Mouse (Mus musculus) left cerebral cortex, postnatal 10 days (tissue): ENCODE measurements at regions not wholly inside any gene's neighbourhood (a gene's known extent, or its start where the extent isn't known, plus 50 kb on each side); places are given as distances from the start of the nearest gene placed in this dataset.
"Not testable (repeated sequence)": the region's sequence is repeated elsewhere in the genome, so short reads cannot be mapped to it uniquely, and the experiment has no call there.

ENCODE experiments used
- DNase-seq, 2 experiments: peaks; one replicate each; pipeline ENCODE4 v3.0.0; 2021 to 2022; ENCODE audit warnings: low spot score in 2 of 2, mixed read lengths in 1 of 2; ENCODE audit errors: extremely low spot score in 1 of 2
- intact Hi-C: fragments of 180-260 bp; cut with DNase I; formaldehyde crosslinking; loops from one replicate; pipeline ENCODE4 v1.15.1; 2025

DNA sequence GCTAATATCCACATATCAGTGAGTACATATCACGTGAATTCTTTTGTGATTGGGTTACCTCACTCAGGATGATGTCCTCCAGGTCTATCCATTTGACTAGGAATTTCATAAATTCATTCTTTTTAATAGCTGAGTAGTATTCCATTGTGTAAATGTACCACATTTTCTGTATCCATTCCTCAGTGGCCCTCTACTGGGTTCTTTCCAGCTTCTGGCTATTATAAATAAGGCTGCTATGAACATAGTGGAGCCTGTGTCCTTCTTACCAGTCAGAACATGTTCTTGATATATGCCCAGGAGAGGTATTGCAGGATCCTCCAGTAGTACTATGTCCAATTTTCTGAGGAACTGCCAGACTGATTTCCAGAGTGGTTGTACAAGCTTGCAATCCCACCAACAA is 884.0 kb upstream of the Lrrc4c start:
- DNase-seq, intact Hi-C loops: not testable (repeated sequence)

DNA sequence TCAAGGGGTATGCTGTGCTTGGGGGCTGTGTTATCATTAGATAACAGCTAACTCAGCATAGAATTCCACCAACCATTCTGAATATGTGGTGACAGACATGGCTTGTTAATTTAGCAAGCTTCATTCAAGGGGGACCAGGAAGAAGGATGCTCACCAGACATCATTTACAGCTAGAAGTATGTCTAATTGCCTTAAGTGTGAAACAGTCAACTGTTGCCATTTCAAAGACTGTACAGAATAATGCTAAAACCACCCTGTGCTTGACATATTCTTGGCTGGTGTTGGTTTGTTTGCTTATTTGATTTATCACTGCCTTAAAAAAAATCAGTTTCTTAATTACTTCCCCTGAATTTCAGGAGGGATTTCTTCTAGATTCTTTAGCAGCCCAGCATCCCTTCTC is 877.0 kb upstream of the Lrrc4c start:
- DNase-seq, result no peak
- intact Hi-C loops, result no loop called here

DNA sequence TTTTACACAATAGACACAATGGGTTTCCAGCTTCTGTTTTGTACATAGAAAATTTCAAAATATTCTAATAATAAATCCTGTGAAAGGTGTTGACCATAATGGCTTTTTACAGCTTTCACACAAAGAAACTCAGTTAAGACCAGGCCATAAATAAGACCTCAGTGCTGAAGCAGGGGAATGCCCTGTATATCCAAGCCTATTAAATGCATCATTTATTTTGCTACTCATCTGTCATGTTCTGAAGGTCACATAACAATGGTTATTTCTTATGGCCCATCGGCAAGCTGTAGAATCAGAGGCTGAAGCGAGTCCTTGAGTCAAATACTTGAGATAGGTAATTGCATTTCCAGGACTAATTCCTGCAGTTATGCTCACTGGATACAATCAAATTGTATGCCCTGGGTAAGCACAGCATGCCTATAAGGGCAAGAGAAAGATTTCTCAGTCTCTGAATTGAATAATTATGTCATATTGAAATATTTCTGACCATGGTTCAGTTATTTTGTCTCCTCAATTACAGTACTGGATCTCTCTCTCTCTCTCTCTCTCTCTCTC is 874.6 kb upstream of the Lrrc4c start:
- intact Hi-C loops, result no loop called here
- no peak for DNase-seq

DNA sequence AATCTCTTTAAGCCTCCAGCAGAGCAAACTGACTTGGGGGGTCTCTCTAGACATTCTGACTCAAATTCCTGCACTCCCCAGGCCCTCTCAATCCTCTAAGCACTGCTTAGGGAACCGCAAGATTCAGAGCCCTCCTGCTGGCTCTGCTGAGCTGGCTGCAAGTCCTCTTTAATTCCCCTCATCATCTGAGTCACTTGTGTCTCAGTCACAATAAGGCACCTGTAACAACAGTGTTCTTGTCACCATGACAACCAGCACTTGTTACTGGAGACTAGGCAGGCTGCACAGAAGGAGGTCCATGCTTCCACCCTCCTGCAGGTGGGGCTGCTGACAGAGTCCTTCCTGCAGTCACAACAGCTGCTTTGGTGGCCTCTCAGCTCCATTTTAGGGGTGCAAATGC is 869.1 kb upstream of the Lrrc4c start:
- DNase-seq, result peak; percentile 5 to 19
- intact Hi-C loops, result no loop called here

DNA sequence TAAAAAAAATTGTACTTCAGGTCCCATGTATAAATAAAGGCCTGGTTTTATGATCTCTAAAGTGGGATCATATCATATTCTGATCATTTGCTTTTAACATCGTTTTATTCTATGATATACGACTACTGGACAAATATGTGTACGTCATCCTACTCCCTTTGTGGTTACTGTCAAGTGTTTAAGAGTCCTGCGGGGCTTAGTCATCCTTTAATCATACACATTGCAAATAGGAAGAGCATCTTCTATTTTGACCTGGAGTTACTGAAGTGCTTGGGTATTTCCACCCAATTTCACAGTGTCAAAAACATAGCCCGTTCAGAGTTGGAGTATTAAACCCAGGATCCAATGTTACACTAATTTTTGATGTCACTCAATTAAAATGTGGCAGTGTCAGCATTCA is 838.1 kb upstream of the Lrrc4c start:
- DNase-seq, result no peak
- intact Hi-C loops, result no loop called here

DNA sequence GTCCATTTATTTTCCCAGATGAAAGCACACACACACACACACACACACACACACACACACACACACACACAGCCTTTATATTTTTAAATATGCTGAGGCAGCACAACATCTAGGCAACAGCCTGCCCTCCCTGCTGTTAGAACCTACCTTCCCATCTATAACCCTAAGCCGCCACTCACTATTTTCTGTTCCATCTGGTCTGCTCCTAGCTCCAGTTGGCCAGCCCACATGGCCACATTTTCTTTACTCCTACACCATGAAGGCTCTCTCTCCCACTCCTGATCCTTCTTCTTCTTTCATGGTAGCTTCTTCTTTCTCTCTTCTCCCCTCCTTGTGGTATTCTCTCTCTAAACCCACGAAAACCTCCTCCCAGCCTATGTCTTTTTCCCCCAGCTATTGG is 834.6 kb upstream of the Lrrc4c start:
- no peak for DNase-seq

DNA sequence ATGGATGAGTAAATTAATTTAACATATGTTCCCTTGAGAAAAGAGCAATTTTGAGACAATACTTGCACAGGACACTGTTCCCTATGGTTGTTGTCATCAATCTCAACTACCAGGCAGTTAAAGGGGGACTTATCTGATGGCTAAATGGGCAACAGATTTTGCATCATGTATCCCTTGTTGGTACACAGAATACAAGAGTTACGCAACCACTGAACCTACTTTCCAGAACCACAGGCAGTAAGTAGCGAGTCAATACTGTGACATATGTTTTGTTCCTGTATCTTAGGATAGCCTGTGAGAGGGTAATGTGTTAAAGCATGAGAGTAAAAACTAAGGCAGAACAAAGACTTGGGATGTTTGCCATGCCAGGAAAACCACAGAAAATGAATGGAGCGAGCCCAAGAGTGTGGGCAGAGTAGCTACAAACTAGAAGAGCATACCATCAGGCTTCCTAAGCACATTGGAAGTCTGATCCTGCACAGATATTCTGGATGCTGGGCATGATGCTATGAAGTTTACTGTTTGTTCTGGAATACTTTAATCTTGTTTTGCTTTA is 830.3 kb upstream of the Lrrc4c start:
- intact Hi-C loops, result no loop called here
- DNase-seq, result no peak

More for the DNA sequence above, 834.6 kb upstream of the Lrrc4c start:
- intact Hi-C loops, result no loop called here

DNA sequence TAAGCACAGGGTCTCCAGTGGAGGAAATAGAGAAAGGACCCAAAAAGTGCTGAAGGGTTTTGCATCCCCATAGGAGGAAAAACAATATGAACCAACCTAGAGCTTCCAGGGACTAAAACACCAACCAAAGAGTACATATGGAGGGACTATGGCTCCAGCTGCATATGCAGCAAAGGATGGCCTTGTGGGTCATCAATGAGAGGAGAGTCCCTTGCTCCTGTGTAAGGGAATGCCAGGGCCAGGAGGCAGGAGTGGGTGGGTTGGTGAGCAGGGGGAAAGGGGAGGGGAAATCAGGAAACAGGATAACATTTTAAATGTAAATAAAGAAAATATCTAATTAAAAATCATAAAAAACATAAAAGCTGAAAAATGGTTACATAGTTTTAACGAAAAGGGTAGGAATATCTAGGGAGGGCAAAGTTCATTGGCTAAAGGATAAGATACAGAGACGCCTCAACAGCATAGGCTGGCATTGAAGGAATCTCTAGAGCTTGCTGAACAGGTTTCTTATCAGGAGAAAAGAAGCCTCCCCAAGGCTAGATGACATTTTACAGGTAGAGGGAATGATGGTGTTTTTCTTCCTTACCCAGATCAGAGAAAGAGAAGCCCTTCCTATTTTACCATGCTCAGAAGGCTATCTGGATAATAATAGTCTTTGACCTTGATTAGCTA is 823.8 kb upstream of the Lrrc4c start:
- DNase-seq, result no peak
- intact Hi-C loops, result no loop called here

DNA sequence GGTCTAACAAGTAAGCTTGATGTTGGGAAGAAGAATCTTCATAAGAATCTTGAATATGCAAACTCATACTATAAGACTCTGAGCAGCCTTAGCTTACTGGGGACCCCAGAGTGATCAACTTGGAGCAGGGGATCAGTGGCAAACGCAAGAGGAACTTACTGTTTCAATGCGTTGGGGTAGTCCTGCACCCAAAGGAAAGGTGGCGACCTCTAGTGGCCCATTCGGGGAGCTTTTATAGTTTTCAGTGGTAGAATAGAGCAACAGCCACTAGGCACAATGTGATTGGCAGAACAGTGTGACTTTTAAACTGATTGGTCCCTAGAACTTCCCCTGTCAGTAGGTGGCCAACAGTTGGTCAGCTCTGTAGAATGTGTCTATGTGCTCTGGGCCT is 823.3 kb upstream of the Lrrc4c start:
- intact Hi-C loops, result no loop called here
- no peak for DNase-seq

DNA sequence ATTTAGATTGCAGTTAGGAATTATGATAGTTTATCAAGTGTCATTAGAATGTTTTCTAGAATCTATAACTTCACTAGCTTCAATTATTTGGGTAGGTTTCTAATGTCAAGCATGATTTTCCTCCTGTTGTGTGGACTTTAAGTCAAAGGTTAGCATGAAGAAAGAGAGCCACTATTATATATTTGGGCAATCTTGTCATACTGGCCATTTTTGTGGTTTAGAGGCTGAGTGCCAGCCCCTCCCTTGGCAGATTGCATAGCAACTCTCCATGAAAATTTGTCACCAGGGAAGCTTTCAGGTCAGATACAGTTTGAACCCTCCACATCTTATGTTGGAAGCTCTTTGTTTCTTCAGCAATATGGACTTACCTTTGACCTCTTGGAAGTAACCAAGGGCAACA is 806.7 kb upstream of the Lrrc4c start:
- no peak for DNase-seq

DNA sequence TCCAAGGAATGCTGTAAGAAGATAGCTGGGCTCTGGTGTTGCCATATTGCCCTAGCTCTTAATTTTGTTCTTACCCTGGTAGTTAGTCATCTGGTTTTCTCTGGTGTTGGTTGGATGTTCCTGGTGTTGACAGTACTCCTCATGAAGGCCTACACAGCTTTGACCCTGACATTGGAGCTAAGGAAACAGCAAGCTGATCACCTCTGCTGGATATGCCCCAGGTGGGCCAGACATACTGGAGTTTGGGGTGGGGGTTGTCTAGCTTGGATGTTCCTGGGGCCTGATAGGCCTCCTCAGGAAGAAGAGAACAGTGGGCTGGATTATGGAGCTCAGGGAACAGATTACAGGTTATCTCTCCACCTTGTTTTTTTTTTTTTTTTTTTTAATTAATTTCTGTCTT is 796.3 kb upstream of the Lrrc4c start:
- intact Hi-C loops, result no loop called here
- DNase-seq, result no peak

More for the DNA sequence above, 806.7 kb upstream of the Lrrc4c start:
- intact Hi-C loops, result no loop called here

DNA sequence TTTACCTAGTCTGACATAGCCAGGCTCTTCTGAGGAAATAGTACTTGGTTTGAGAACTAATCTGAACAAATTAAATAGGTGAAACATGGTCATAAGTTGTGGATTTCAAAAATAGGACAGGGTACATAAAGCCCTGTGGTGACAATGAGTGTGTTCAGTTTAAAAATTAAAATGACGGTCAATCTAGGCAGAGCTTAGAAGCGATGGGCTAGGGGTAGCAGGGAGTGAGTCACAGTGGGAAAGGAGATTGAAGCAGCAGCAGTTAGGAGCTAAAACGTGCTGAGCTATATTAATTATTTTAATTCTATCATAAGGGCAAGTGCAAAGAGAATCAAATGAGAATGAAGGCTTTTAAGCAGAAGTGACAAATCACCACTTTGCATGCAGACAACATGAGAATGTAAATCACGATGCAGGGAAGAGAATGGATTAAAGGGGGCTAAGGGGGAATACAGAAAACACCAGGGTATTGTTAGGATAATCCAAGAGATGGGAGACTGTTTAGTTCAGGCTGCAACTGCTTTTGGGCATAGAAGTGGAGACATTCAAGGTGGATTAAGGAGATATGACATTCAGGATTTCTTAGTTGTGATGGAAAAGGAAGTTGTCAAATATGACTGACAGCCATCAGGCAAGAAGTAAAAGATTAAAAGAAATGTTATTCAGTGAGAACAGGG is 793.2 kb upstream of the Lrrc4c start:
- DNase-seq, result no peak
- intact Hi-C loops, result no loop called here

DNA sequence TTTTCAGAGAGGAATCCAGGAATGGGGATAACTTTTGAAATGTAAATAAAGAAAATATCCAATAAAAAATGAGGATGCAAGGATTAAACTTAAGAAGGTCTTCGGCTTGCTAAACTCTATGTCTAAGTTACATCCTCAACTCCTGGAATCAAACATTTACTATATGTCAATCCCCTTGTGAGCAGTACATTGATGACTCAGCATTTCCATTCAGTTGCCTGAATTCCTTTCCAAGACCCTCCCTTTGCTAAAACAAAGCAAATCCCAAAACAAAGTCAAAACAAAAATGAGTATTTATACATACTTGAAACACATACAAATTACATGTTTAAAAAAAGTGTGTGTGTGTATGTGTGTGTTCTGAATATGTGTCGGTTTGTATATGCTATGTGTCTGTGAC is 753.9 kb upstream of the Lrrc4c start:
- intact Hi-C loops, result no loop called here
- no peak for DNase-seq

DNA sequence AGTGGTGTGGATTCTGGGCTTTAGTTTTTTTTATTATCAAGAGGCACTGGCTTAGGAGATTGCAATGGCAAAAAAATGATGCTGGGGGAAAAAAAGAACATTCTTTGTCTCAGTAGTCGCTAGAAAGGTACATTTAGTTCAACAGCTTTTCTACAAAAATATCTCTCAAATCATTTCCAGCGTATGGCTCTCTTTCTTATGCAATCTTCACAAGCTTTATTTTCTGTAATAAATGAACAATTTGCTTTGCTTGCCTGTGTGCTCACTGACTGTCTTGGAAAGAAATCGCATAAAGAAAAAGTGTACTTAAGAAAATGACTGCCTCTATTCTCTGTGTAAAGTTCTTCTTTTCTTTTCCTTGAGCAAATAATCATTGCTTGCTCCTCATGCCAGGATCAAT is 742.1 kb upstream of the Lrrc4c start:
- intact Hi-C loops, result no loop called here
- no peak for DNase-seq

DNA sequence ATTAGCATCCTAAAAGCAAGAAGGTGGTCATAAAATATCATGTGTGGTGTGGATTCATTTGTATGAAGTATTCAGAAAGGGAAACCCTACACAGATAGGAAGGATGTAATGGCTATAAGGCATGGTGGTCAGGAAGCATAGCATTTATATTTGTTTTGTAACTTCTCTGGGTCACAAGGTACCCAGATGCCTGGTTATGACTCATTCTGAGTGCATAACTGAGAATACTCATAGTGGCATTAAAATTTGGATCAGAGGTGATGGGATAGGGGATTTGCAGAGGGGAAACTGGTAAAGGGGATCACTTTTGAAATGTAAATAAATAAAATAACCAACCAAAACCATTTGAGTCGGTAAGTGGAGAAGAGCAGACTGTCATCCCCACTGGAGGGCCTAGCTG is 738.8 kb upstream of the Lrrc4c start:
- intact Hi-C loops, result no loop called here

DNA sequence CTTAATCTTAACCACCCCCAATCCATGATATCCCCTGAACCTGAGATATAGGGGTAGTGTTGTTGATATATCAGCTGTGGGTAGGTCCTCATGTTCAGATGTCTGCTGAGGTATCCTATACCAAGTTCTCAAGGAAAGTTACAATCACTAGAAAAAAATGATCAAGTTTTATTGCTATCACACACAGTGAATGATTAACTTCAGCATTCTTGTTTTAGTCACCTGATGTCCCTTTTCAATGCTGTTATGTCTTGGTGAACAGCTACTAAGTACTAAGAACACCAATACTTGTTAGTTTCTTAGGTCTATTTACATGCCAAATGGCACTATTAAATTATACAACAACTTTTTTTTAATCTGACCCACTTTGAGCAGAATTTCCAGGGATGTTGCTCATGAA is 732.0 kb upstream of the Lrrc4c start:
- DNase-seq, result no peak
- intact Hi-C loops, result no loop called here

More for the DNA sequence above, 738.8 kb upstream of the Lrrc4c start:
- DNase-seq, result no peak

DNA sequence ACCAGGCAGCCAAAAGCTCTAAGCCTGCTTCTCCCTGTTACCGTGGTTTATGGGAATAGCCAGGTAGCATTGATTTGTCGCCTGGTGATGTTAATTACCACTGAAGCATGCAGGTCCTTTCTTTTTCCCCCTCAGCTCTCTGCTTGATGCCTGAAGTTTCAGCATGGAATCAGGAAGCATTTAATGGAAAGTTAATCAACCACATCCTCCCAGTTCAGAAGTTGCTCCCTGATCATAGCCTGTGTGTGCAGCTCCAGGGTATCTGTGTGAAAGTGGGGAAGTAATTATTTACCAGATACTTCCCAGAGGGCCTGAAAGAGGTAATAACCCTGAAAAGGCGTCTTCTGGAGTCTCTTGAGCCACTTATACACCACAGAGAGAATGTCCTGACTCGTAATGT is 730.9 kb upstream of the Lrrc4c start:
- DNase-seq, result no peak
- intact Hi-C loops, result no loop called here

DNA sequence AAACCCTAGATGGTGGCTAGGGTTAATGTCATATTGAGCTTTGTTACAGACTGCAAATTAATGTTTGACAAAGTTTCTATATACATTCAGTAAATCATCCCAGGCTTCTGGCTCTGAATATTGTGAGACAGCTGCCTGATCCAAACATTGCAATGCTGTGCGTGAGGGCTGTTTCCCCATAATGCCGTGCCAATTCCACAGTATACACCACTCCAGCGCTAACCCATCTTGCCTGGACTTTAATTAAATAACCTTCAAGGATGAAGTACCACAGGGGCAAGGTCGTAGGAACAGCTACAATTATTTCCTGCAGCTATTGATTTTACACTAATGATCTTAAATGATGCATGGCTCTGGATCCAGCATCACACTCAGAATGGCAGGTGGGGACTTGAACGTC is 704.6 kb upstream of the Lrrc4c start:
- intact Hi-C loops, result no loop called here
- DNase-seq, result peak in 1 of 2 experiments; percentile 0

DNA sequence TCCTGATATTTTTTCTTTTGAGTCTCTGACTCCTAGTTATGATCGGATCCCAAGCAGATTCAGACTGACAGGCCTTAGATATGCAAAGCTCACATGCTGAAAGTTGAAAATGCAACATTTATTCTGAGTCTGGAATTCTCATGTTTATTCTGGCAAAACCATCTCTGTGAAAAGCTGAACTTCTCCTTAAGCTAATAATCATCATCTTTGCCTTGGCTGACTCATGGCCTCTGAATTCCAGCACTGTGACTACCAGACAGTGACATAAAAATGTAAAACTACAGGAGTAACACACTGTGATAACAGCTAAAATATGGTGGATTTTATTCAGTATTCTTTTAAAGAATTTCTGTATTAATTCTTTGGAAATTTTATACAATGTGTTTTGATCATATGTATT is 680.4 kb upstream of the Lrrc4c start:
- DNase-seq, result no peak
- intact Hi-C loops, result no loop called here

DNA sequence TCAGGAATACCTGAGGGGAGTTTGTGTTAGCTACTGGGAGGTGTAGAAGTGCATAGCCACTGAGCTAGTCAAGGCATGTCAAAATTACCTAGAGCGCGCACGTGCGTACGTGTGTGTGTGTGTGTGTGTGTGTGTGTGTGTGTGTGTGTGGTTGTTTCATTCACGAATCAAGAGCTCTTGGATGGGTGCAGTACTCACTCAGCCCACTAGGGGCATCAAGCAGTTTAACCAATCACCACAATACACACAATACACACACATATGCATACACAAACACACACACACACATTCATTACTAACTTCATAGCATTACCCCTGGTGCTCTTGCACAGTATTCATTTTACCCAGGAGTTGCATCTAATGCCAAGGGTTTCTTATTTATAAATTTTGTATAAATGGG is 643.6 kb upstream of the Lrrc4c start:
- intact Hi-C loops, result no loop called here
- no peak for DNase-seq
